Mouse (Mus musculus) left cerebral cortex, adult 2 months (tissue): ENCODE results near the gene Faxc. TPM values are rescaled to one million over a fixed set of nuclear protein-coding genes. Genes with fewer than 3 reads are reported as not detected.

Source experiments
- DNase-seq, 2 experiments: peaks; one replicate each; pipeline ENCODE4 v3.0.0; 2021 to 2022; ENCODE audit warnings: low spot score in 2 of 2, mixed read lengths in 1 of 2; ENCODE audit errors: extremely low spot score in 1 of 2
- H3K27ac ChIP-seq: fragments of 200-600 bp; 2 replicates; pipeline ENCODE4 v1.8.1; 2022
- H3K4me3 ChIP-seq: fragments of 200-600 bp; 2 replicates; pipeline ENCODE4 v1.8.1; 2022
- CTCF ChIP-seq: fragments of 200-600 bp; IDR thresholded peaks from 2 replicates; pipeline ENCODE4 v1.8.1; 2022; ENCODE audit warnings: antibody characterized with exemption, mild to moderate bottlenecking, moderate library complexity
- intact Hi-C: fragments of 180-260 bp; cut with DNase I; formaldehyde crosslinking; loops from one replicate; pipeline ENCODE4 v1.15.1; 2025
- total RNA-seq, 2 experiments: library from RNA; stranded (reverse); gene quantifications; 2 replicates each; pipeline ENCODE4 v1.2.3; 2021

The Faxc gene
- total RNA-seq, 2 experiments from 2014 or later: 69.5 to 75.5 TPM

- TF ChIP-seq CTCF: no peak
- intact Hi-C loops: no loop called here
- no peak overlapping the region for H3K4me3 ChIP-seq
- H3K27ac ChIP-seq: peak overlapping the region; percentile 57; the same call in 1 of the 2 replicates
- DNase-seq: no peak
These were observed 40.8 kb downstream of the Faxc start for GRCm38 (mm10) chr4:21971949-21972348.

GRCm38 (mm10) chr4:21974126-21974525 is 43.0 kb downstream of the Faxc start:
- H3K4me3 ChIP-seq: no peak overlapping the region
- no peak for TF ChIP-seq CTCF
- intact Hi-C loops: no loop called here
- no peak for DNase-seq
- H3K27ac ChIP-seq: no peak overlapping the region

- no peak for DNase-seq
- Histone ChIP-seq H3K27ac (no peak overlapping the region), H3K4me3 (no peak overlapping the region)
- intact Hi-C loops: no loop called here
- TF ChIP-seq CTCF: no peak
These were observed 49.3 kb downstream of the Faxc start for GRCm38 (mm10) chr4:21980471-21980870.

- intact Hi-C loops: no loop called here
- Histone ChIP-seq H3K27ac (peak overlapping the region; percentile 41), H3K4me3 (no peak overlapping the region)
- TF ChIP-seq CTCF: no peak
- DNase-seq: peak in 1 of 2 experiments; percentile 35
These were observed 51.3 kb downstream of the Faxc start for GRCm38 (mm10) chr4:21982449-21982848.

- H3K27ac ChIP-seq: peak overlapping the region; percentile 5; the same call in 1 of the 2 replicates
- no peak overlapping the region for H3K4me3 ChIP-seq
- intact Hi-C loops: no loop called here
- no peak for TF ChIP-seq CTCF
- no peak for DNase-seq
These were observed 55.7 kb downstream of the Faxc start for GRCm38 (mm10) chr4:21986857-21987256.

DNA sequence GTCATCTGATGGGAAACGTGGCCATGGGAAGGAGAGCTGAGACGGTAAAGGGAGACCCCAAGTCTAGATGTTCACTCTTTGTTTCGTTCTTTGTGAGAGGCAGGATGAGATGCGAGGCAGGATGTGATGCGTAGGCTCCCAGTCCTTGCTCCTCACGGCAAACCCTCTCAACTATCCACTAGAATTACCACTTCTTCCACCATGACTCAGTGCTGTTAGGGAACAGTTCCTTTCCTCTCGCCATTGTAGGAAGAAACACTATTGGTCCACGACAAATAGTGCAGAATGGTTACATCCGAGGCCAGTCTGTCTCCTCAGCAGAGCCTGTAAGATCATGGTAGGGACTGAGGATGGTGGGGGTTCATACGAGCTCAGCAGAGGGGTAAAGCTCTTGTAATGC is 56.3 kb downstream of the Faxc start:
- DNase-seq: no peak
- peak overlapping the region; percentile 57; the same call in 1 of the 2 replicates for H3K27ac ChIP-seq
- no peak for TF ChIP-seq CTCF
- no peak overlapping the region for H3K4me3 ChIP-seq
- intact Hi-C loops: no loop called here

DNA sequence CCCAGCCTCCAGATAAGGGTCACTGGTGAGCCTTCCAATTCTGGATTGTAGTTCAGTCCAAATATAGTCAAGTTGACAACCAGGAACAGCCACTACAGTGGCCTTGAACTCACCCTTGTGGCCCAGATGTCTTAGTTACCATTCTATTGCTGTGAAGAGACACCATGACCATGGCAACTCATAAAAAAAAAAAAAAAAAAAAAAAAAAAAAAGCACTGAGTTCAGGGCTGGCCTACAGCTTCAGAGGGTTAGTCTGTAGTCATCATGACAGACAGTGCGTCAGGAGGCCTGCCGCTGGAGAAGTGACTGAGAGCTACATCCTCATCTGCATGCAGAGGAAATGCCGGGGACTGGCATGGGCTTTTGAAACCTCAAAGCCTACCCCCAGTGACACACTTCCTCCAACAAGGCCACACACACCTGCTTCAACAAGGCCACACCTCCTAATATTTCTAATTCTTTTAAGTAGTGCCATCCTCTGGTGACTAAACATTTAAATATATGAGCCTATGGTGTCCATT is 58.5 kb downstream of the Faxc start:
- TF ChIP-seq CTCF: no peak
- Histone ChIP-seq H3K27ac (no peak overlapping the region), H3K4me3 (no peak overlapping the region)
- DNase-seq: no peak
- intact Hi-C loops: loop anchor here (5.0 to 10.0 kb wide), 4 partner anchors 32 to 145 kb away; partner anchors contain the start of genes Coq3, Faxc and Pnisr

- Histone ChIP-seq H3K27ac (no peak overlapping the region), H3K4me3 (no peak overlapping the region)
- intact Hi-C loops: loop anchor here (5.0 to 10.0 kb wide), 4 partner anchors 33 to 146 kb away; partner anchors contain the start of genes Coq3, Faxc and Pnisr
- no peak for DNase-seq
- TF ChIP-seq CTCF: peak; percentile 73
These were observed 59.6 kb downstream of the Faxc start for GRCm38 (mm10) chr4:21990580-21991235.

GRCm38 (mm10) chr4:22017656-22018379 is 86.7 kb downstream of the Faxc start:
- intact Hi-C loops: loop anchor here (2.0 to 10.0 kb wide), 3 partner anchors 113 to 459 kb away; partner anchors contain the start of gene Fbxl4
- TF ChIP-seq CTCF: peak; percentile 88
- no peak overlapping the region for H3K4me3 ChIP-seq
- no peak overlapping the region for H3K27ac ChIP-seq
- DNase-seq: peak; percentile 50 to 58

- H3K27ac ChIP-seq: no peak overlapping the region
- intact Hi-C loops: loop anchor here (2.0 to 10.0 kb wide), 3 partner anchors 112 to 459 kb away; partner anchors contain the start of gene Fbxl4
These were observed 87.3 kb downstream of the Faxc start for GRCm38 (mm10) chr4:22018414-22018813.

GRCm38 (mm10) chr4:22029951-22030350 is 98.8 kb downstream of the Faxc start:
- no peak for TF ChIP-seq CTCF
- no peak overlapping the region for H3K4me3 ChIP-seq

More at GRCm38 (mm10) chr4:22018414-22018813, 87.3 kb downstream of the Faxc start:
- no peak for DNase-seq
- no peak overlapping the region for H3K4me3 ChIP-seq
- TF ChIP-seq CTCF: no peak

More at GRCm38 (mm10) chr4:22029951-22030350, 98.8 kb downstream of the Faxc start:
- intact Hi-C loops: no loop called here
- no peak for DNase-seq
- no peak overlapping the region for H3K27ac ChIP-seq

Other genes starting within 250 kb of the Faxc start
- gene Prdm13, start 245.4 kb upstream of the Faxc start, total RNA-seq: not detected
- gene Ccnc, start 203.6 kb upstream of the Faxc start, total RNA-seq: 10 to 100 TPM; 31.7 to 35.2 TPM
- 10 to 100 TPM; 44.4 to 49.2 TPM for gene Usp45, start 164.2 kb upstream of the Faxc start, total RNA-seq
- 10 to 100 TPM; 22.8 to 24.8 TPM for gene Tstd3, start 164.1 kb upstream of the Faxc start, total RNA-seq
- 100 to 1,000 TPM; 217 to 223 TPM for gene Pnisr, start 83.7 kb upstream of the Faxc start, total RNA-seq
- 10 to 100 TPM; 10.8 to 12.8 TPM for gene Coq3, start 51.7 kb upstream of the Faxc start, total RNA-seq